Mouse (Mus musculus): ENCODE measurements around the gene Plekha3.

The Plekha3 gene

GRCm38 (mm10) chr2:76676401-76677226 is 1.5 kb downstream of the Plekha3 start:
- DNase-seq (ENCODE audit: low spot score), result no peak

- no peak for DNase-seq (ENCODE audit: low spot score)
Measured at GRCm38 (mm10) chr2:76682301-76682700, 7.2 kb downstream of the Plekha3 start.

GRCm38 (mm10) chr2:76686986-76687385 is 11.9 kb downstream of the Plekha3 start:
- no peak for DNase-seq (ENCODE audit: low spot score)

GRCm38 (mm10) chr2:76687608-76688007 is 12.5 kb downstream of the Plekha3 start:
- DNase-seq (ENCODE audit: low spot score), result no peak

- DNase-seq (ENCODE audit: low spot score), result no peak
Measured at GRCm38 (mm10) chr2:76688162-76688561, 13.1 kb downstream of the Plekha3 start.

GRCm38 (mm10) chr2:76690436-76691204 is 15.5 kb downstream of the Plekha3 start:
- DNase-seq (ENCODE audit: low spot score), result peak; percentile 77

- DNase-seq (ENCODE audit: low spot score), result no peak
Measured at GRCm38 (mm10) chr2:76693765-76694164, 18.7 kb downstream of the Plekha3 start.

GRCm38 (mm10) chr2:76695290-76695689 is 20.2 kb downstream of the Plekha3 start:
- no peak for DNase-seq (ENCODE audit: low spot score)

GRCm38 (mm10) chr2:76702188-76702587 is 27.1 kb downstream of the Plekha3 start:
- DNase-seq (ENCODE audit: low spot score), result no peak

- no peak for DNase-seq (ENCODE audit: low spot score)
Measured at GRCm38 (mm10) chr2:76702751-76703150, 27.7 kb downstream of the Plekha3 start.

GRCm38 (mm10) chr2:76705655-76706054 is 30.6 kb downstream of the Plekha3 start:
- no peak for DNase-seq (ENCODE audit: low spot score)

- no peak for DNase-seq (ENCODE audit: low spot score)
Measured at GRCm38 (mm10) chr2:76708512-76708911, 33.4 kb downstream of the Plekha3 start.

GRCm38 (mm10) chr2:76714984-76715383 is 39.9 kb downstream of the Plekha3 start:
- peak; percentile 53 for DNase-seq (ENCODE audit: low spot score)

- DNase-seq (ENCODE audit: low spot score), result no peak
Measured at GRCm38 (mm10) chr2:76719650-76720049, 44.6 kb downstream of the Plekha3 start.

Measured in testis, postnatal 10 days (tissue).